Comparison of ENCODE assay signal across 1 mouse cellular context in the genomic region with DNA sequence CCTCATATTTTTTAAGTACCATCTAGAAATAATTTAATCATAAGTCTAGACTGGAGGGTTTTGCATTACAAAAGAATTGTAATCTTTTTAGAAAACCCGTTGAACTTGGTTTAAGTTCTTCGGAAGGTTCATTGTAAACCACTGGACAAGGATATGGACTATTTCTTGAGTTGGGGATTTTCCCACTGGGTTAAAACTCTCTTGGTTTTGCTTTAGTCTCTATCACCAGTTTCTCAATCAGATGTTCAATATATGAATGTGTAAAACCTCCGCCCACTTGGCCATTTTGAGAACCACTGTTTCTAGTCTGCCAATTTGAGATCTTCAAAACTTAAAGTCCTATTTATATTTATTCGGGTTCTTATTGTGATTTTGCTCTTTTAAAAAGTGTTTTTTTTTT.
TF ChIP-seq lines count a peak whose summit lies in the region.

No protein-coding gene starts in this region.

TF ChIP-seq in CH12.LX, 34 proteins besides CTCF, POLR2A, EP300 and RAD21 (continued from another document):
- TF ChIP-seq BHLHE40 (IDR thresholded peaks at IDR 0.05; ENCODE audit: low read depth, low read length) = 0 out of 2 replicates have a peak, but pooled peaks have one; percentile 21
- no peak for TF ChIP-seq MAX (IDR thresholded peaks at IDR 0.05; ENCODE audit: low read length)
- TF ChIP-seq CHD1 (IDR thresholded peaks at IDR 0.05; ENCODE audit: low read depth, low read length) = peak; percentile 41; the same call in 1 of the 2 replicates
- TF ChIP-seq ZNF384 (IDR thresholded peaks at IDR 0.05; ENCODE audit: low read depth, low read length) = no peak
- 0 out of 2 replicates have a peak, but pooled peaks have one; percentile 50 for TF ChIP-seq SIN3A (IDR thresholded peaks at IDR 0.05; ENCODE audit: low read length)
